Mouse (Mus musculus): Measurements from ENCODE around the gene Slco4a1.

DNA sequence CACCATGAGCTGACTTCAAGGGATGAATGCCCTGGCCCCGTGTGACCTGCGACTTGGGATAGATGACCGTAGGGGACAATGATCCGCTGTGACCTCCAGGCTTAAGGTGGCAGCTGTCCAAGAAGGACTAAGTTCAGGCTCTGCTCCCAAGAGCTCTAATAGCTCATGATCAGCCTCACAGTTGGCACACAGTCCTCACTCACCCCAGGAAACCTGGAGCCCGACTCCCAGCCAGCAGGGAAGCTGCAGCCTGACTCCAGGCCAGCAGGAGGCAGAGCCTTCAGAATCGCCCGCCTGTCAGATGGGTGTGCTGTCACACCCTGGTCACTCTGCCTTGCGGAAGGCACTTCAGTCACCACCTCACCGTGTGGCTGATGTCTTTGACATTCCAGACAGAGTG, 13.7 kb downstream of the Slco4a1 start:
- TF ChIP-seq CTCF (IDR thresholded peaks at IDR 0.05; ENCODE audit: control insufficient read depth, insufficient read depth, low read length) (no peak), POLR2A (IDR thresholded peaks at IDR 0.05; ENCODE audit: borderline replicate concordance, control insufficient read depth, low read depth, low read length) (no peak)

Measured in bone marrow, adult 2 months (tissue).